24 mouse cellular contexts compared by ENCODE assay signal in genomic region chr5:45444130-45444832, GRCm38 (mm10). TPM values are rescaled to one million over a fixed set of nuclear protein-coding genes. Genes with fewer than 3 reads are reported as not detected.
DNase-seq lines count a peak whose midpoint lies in the region; ATAC-seq lines count a peak whose summit lies in the region.
"Had no signal": no experiment of that assay in that cellular context is flagged by ENCODE, and none has a peak within 500 bp of the region (broad histone marks: within the 10 kb centered on the region; RNA-seq: fewer than 3 reads in every experiment).

No protein-coding gene starts in this region.

- no peak overlapping the region for H3K4me2 ChIP-seq in liver, embryonic 15.5 days
- H3K4me2 ChIP-seq in neural tube, embryonic 15.5 days = no peak overlapping the region
- H3K4me2 ChIP-seq: forebrain, embryonic 12.5 days; heart, embryonic 12.5 days; hindbrain, embryonic 15.5 days; lung, embryonic 14.5 days; midbrain, embryonic 12.5 days; stomach, embryonic 15.5 days had no signal

- no peak overlapping the region for H3K4me3 ChIP-seq in liver, embryonic 15.5 days (replicated peaks)
- no peak overlapping the region for H3K4me3 ChIP-seq in neural tube, embryonic 15.5 days (replicated peaks)
- H3K4me3 ChIP-seq: forebrain, embryonic 12.5 days; heart, embryonic 12.5 days; hindbrain, embryonic 15.5 days; midbrain, embryonic 12.5 days; stomach, embryonic 15.5 days had no signal

- H3K27ac ChIP-seq in liver, embryonic 15.5 days (replicated peaks) = peak overlapping the region; percentile 57
- H3K27ac ChIP-seq in neural tube, embryonic 15.5 days (replicated peaks) = no peak overlapping the region
- H3K27ac ChIP-seq: forebrain, embryonic 12.5 days; hindbrain, embryonic 15.5 days; midbrain, embryonic 12.5 days; stomach, embryonic 15.5 days had no signal

- no peak overlapping the region for H3K9ac ChIP-seq in liver, embryonic 15.5 days
- no peak overlapping the region for H3K9ac ChIP-seq in neural tube, embryonic 15.5 days (replicated peaks)
- H3K9ac ChIP-seq: forebrain, embryonic 12.5 days; heart, embryonic 12.5 days; hindbrain, embryonic 15.5 days; lung, embryonic 14.5 days; midbrain, embryonic 12.5 days; stomach, embryonic 15.5 days had no signal

- H3K4me1 ChIP-seq in liver, embryonic 15.5 days (replicated peaks) = peaks cover 14% of the 10 kb centered on the region
- peaks cover 13% of the 10 kb centered on the region for H3K4me1 ChIP-seq in neural tube, embryonic 15.5 days

- WGBS in liver, embryonic 15.5 days (ENCODE audit: insufficient replicate concordance) = 61% methylated on average over 8 of the region's 8 CpGs
- WGBS in neural tube, embryonic 15.5 days = 84% methylated on average over 8 of the region's 8 CpGs

- peaks cover 15% of the 10 kb centered on the region; the same call in 1 of the 2 replicates for H3K36me3 ChIP-seq in liver, embryonic 15.5 days (replicated peaks)
- H3K36me3 ChIP-seq in neural tube, embryonic 15.5 days = peaks cover 9% of the 10 kb centered on the region
- H3K36me3 ChIP-seq: stomach, embryonic 15.5 days had no signal

- DNase-seq in gastrocnemius, postnatal 14 days = peak; percentile 21
- DNase-seq in gastrocnemius, adult 8-10 months (ENCODE audit: low spot score in 2 of 2) = no peak
- DNase-seq in kidney, adult 18-20 months = peak; percentile 60
- peak; percentile 53 for DNase-seq in kidney, postnatal 10 days
- DNase-seq in right cerebral cortex, postnatal 36 days (ENCODE audit: low spot score in 2 of 2) = no peak
- DNase-seq: cerebellum, postnatal 25 days; lung, embryonic 14.5 days; lung, postnatal 4 days; thymus, adult 2 months had no signal

- H3K27me3 ChIP-seq in liver, embryonic 15.5 days = no peaks in the 10 kb centered on the region
- no peaks in the 10 kb centered on the region for H3K27me3 ChIP-seq in neural tube, embryonic 15.5 days (replicated peaks)
- H3K27me3 ChIP-seq: heart, embryonic 12.5 days; midbrain, embryonic 12.5 days; Patski; stomach, embryonic 15.5 days had no signal

- intact Hi-C loops in gastrocnemius, postnatal 14 days (cut with DNase I; ENCODE audit: low total_unique reads) = no loop called here

- peak; percentile 51 for ATAC-seq in liver, embryonic 15.5 days (ENCODE audit: insufficient read depth)
- ATAC-seq in megakaryocyte-erythroid progenitor cell, adult 5-6 weeks (replicated peaks; ENCODE audit: low FRiP score, low TSS enrichment, poor library complexity, severe bottlenecking) = no peak
- no peak for ATAC-seq in neural tube, embryonic 15.5 days (ENCODE audit: low FRiP score)
- ATAC-seq: activated CD4-positive, CD25-positive, alpha-beta regulatory T cell, adult 4 months; intestine, postnatal 0 days; Patski had no signal

- no peaks in the 10 kb centered on the region for H3K9me3 ChIP-seq in liver, embryonic 15.5 days (replicated peaks)
- H3K9me3 ChIP-seq in neural tube, embryonic 15.5 days (replicated peaks) = no peaks in the 10 kb centered on the region
- H3K9me3 ChIP-seq: forebrain, embryonic 12.5 days; heart, embryonic 12.5 days; hindbrain, embryonic 15.5 days; midbrain, embryonic 12.5 days; stomach, embryonic 15.5 days had no signal

RNA-seq across cellular contexts. Expression of gene Qdpr, which starts 5.8 kb away (rescaled TPM):
- total RNA-seq in gastrocnemius, postnatal 14 days (2021) = 100 to 1,000 TPM; 101 to 112 TPM
- 10 to 100 TPM; 41.4 to 61.9 (median 49.1) TPM for total RNA-seq in gastrocnemius, adult 8-10 months (2022)
- polyA plus RNA-seq in liver, embryonic 15.5 days (2015; fragmentation: Nextera tagmentation; extraction: Ambion mirVana) = 85.3 and 101 TPM in 2 replicates
- total RNA-seq in megakaryocyte-erythroid progenitor cell, adult 5-6 weeks (2014; fragmentation: Nextera tagmentation) = 143 and 172 TPM in 2 replicates
- 46.2 and 80.7 TPM in 2 replicates for total RNA-seq in megakaryocyte-erythroid progenitor cell, adult 5-6 weeks (2017)
- polyA plus RNA-seq in neural tube, embryonic 15.5 days (2015; fragmentation: Nextera tagmentation; extraction: Ambion mirVana) = 143 and 155 TPM in 2 replicates

RNA-seq across cellular contexts. Expression of gene Clrn2, which starts 9.3 kb away (rescaled TPM):
- total RNA-seq in gastrocnemius, postnatal 14 days (2021) = not detected
- total RNA-seq in gastrocnemius, adult 8-10 months (2022) = not detected
- polyA plus RNA-seq in liver, embryonic 15.5 days (2015; fragmentation: Nextera tagmentation; extraction: Ambion mirVana) = not detected in 2 replicates
- total RNA-seq in megakaryocyte-erythroid progenitor cell, adult 5-6 weeks (2014; fragmentation: Nextera tagmentation) = not detected in 2 replicates
- total RNA-seq in megakaryocyte-erythroid progenitor cell, adult 5-6 weeks (2017) = not detected in 2 replicates
- not detected in 2 replicates for polyA plus RNA-seq in neural tube, embryonic 15.5 days (2015; fragmentation: Nextera tagmentation; extraction: Ambion mirVana)
- total RNA-seq: heart, postnatal 25 days; layer of hippocampus, postnatal 10 days had no signal
- polyA plus RNA-seq: activated CD4-positive, CD25-positive, alpha-beta regulatory T cell, adult 4 months; forebrain, embryonic 12.5 days; gonadal fat pad, adult 2 months; heart, embryonic 12.5 days; intestine, postnatal 0 days; lung, embryonic 14.5 days; Patski; spleen, adult 2 months; stomach, embryonic 15.5 days; thymus, adult 2 months had no signal

RNA-seq across cellular contexts. Expression of gene Lap3, which starts 48.9 kb away (rescaled TPM):
- total RNA-seq in gastrocnemius, postnatal 14 days (2021) = 10 to 100 TPM; 72.6 to 76.4 TPM
- total RNA-seq in gastrocnemius, adult 8-10 months (2022) = 10 to 100 TPM; 51.1 to 69.2 (median 58.0) TPM
- 37.3 and 39.1 TPM in 2 replicates for polyA plus RNA-seq in liver, embryonic 15.5 days (2015; fragmentation: Nextera tagmentation; extraction: Ambion mirVana)
- 59.9 and 74.0 TPM in 2 replicates for total RNA-seq in megakaryocyte-erythroid progenitor cell, adult 5-6 weeks (2014; fragmentation: Nextera tagmentation)
- 98.6 and 103 TPM in 2 replicates for total RNA-seq in megakaryocyte-erythroid progenitor cell, adult 5-6 weeks (2017)
- 33.5 and 43.9 TPM in 2 replicates for polyA plus RNA-seq in neural tube, embryonic 15.5 days (2015; fragmentation: Nextera tagmentation; extraction: Ambion mirVana)

Comparison
In these comparisons a context has a peak if more than half of its experiments do, and no peak if none do; other contexts are left out.
1. DNase-seq: peak in gastrocnemius, postnatal 14 days (single experiment), kidney, adult 18-20 months (single experiment) and kidney, postnatal 10 days (single experiment); none in gastrocnemius, adult 8-10 months (0 of 2) and right cerebral cortex, postnatal 36 days (0 of 2).